Mouse (Mus musculus): ENCODE data around the gene Lexm. TPM values are rescaled to one million over a fixed set of nuclear protein-coding genes. Genes with fewer than 3 reads are reported as not detected.

Gene Lexm
- polyA plus RNA-seq, 1 experiment from 2014 or later, result 0.79 TPM

- H3K9me3 ChIP-seq, result no peaks in the 10 kb centered on the region
- H3K27me3 ChIP-seq, result peaks cover 38% of the 10 kb centered on the region
- H3K27ac ChIP-seq (replicated peaks), result no peak overlapping the region
- H3K4me3 ChIP-seq, result no peak overlapping the region
- H3K36me3 ChIP-seq, result no peaks in the 10 kb centered on the region
- 79% methylated on average over 6 of the region's 6 CpGs for WGBS
- H3K4me1 ChIP-seq, result 0 out of 2 replicates have a peak, but pooled peaks cover 6% of the 10 kb centered on the region
- no peak overlapping the region for H3K9ac ChIP-seq (replicated peaks)
- ATAC-seq (ENCODE audit: low FRiP score, low read depth), result no peak
- H3K4me2 ChIP-seq (replicated peaks), result no peak overlapping the region
These were observed 27.2 kb upstream of the Lexm start for GRCm38 (mm10) chr4:106644218-106644610.

- no peaks in the 10 kb centered on the region for H3K36me3 ChIP-seq
- 0 out of 2 replicates have a peak, but pooled peaks cover 6% of the 10 kb centered on the region for H3K4me1 ChIP-seq
- no peak for ATAC-seq (ENCODE audit: low FRiP score, low read depth)
- 53% methylated on average over 8 of the region's 8 CpGs for WGBS
- no peak overlapping the region for H3K4me2 ChIP-seq (replicated peaks)
- H3K9ac ChIP-seq (replicated peaks), result no peak overlapping the region
- no peak overlapping the region for H3K27ac ChIP-seq (replicated peaks)
- H3K4me3 ChIP-seq, result no peak overlapping the region
- H3K27me3 ChIP-seq, result peaks cover 33% of the 10 kb centered on the region
- no peaks in the 10 kb centered on the region for H3K9me3 ChIP-seq
These were observed 26.6 kb upstream of the Lexm start for GRCm38 (mm10) chr4:106643483-106644217.

GRCm38 (mm10) chr4:106634086-106634479, 17.0 kb upstream of the Lexm start:
- no peak for ATAC-seq (ENCODE audit: low FRiP score, low read depth)

GRCm38 (mm10) chr4:106633281-106634085, 16.4 kb upstream of the Lexm start:
- H3K9me3 ChIP-seq, result no peaks in the 10 kb centered on the region
- no peaks in the 10 kb centered on the region for H3K36me3 ChIP-seq
- WGBS, result 41% methylated on average over 8 of the region's 8 CpGs
- H3K9ac ChIP-seq (replicated peaks), result no peak overlapping the region
- H3K4me3 ChIP-seq, result no peak overlapping the region
- no peak for ATAC-seq (ENCODE audit: low FRiP score, low read depth)
- H3K27ac ChIP-seq (replicated peaks), result peak overlapping the region; percentile 56
- peaks cover 7% of the 10 kb centered on the region for H3K4me1 ChIP-seq
- peaks cover 10% of the 10 kb centered on the region; the same call in 1 of the 2 replicates for H3K27me3 ChIP-seq
- no peak overlapping the region for H3K4me2 ChIP-seq (replicated peaks)

More at GRCm38 (mm10) chr4:106634086-106634479, 17.0 kb upstream of the Lexm start:
- Histone ChIP-seq H3K4me1 (peaks cover 7% of the 10 kb centered on the region), H3K4me3 (no peak overlapping the region), H3K9ac (replicated peaks) (no peak overlapping the region), H3K4me2 (replicated peaks) (no peak overlapping the region), H3K36me3 (no peaks in the 10 kb centered on the region), H3K27ac (replicated peaks) (peak overlapping the region; percentile 56), H3K9me3 (no peaks in the 10 kb centered on the region), H3K27me3 (peaks cover 8% of the 10 kb centered on the region; the same call in 1 of the 2 replicates)
- WGBS, result 51% methylated on average over 9 of the region's 9 CpGs

- Histone ChIP-seq H3K9ac (replicated peaks) (no peak overlapping the region), H3K27me3 (peaks cover 19% of the 10 kb centered on the region; the same call in 1 of the 2 replicates), H3K4me1 (peaks cover 7% of the 10 kb centered on the region), H3K4me2 (replicated peaks) (no peak overlapping the region), H3K4me3 (no peak overlapping the region), H3K27ac (replicated peaks) (no peak overlapping the region), H3K9me3 (no peaks in the 10 kb centered on the region), H3K36me3 (no peaks in the 10 kb centered on the region)
- no peak for ATAC-seq (ENCODE audit: low FRiP score, low read depth)
- 57% methylated on average over 1 of the region's 3 CpGs for WGBS
These were observed 15.3 kb upstream of the Lexm start for GRCm38 (mm10) chr4:106632313-106632712.

GRCm38 (mm10) chr4:106630333-106631220, 13.5 kb upstream of the Lexm start:
- ATAC-seq (ENCODE audit: low FRiP score, low read depth), result peak; percentile 80
- Histone ChIP-seq H3K9me3 (no peaks in the 10 kb centered on the region), H3K4me3 (no peak overlapping the region), H3K27me3 (peaks cover 22% of the 10 kb centered on the region; the same call in 1 of the 2 replicates), H3K4me1 (peaks cover 7% of the 10 kb centered on the region), H3K27ac (replicated peaks) (peak overlapping the region; percentile 40), H3K4me2 (replicated peaks) (no peak overlapping the region), H3K36me3 (no peaks in the 10 kb centered on the region), H3K9ac (replicated peaks) (no peak overlapping the region)
- WGBS, result 31% methylated on average over 14 of the region's 14 CpGs

GRCm38 (mm10) chr4:106629374-106629773, 12.3 kb upstream of the Lexm start:
- H3K4me2 ChIP-seq (replicated peaks), result no peak overlapping the region
- H3K27ac ChIP-seq (replicated peaks), result no peak overlapping the region
- no peak overlapping the region for H3K4me3 ChIP-seq
- H3K4me1 ChIP-seq, result peaks cover 7% of the 10 kb centered on the region
- no peak for ATAC-seq (ENCODE audit: low FRiP score, low read depth)
- H3K9me3 ChIP-seq, result no peaks in the 10 kb centered on the region
- WGBS, result 79% methylated on average over 5 of the region's 5 CpGs
- peaks cover 34% of the 10 kb centered on the region for H3K27me3 ChIP-seq
- no peak overlapping the region for H3K9ac ChIP-seq (replicated peaks)
- H3K36me3 ChIP-seq, result no peaks in the 10 kb centered on the region

GRCm38 (mm10) chr4:106628650-106629360, 11.8 kb upstream of the Lexm start:
- Histone ChIP-seq H3K4me1 (peaks cover 7% of the 10 kb centered on the region), H3K9me3 (no peaks in the 10 kb centered on the region), H3K4me2 (replicated peaks) (no peak overlapping the region), H3K27ac (replicated peaks) (no peak overlapping the region), H3K4me3 (no peak overlapping the region), H3K36me3 (no peaks in the 10 kb centered on the region), H3K27me3 (peaks cover 39% of the 10 kb centered on the region), H3K9ac (replicated peaks) (no peak overlapping the region)
- 66% methylated on average over 9 of the region's 9 CpGs for WGBS
- no peak for ATAC-seq (ENCODE audit: low FRiP score, low read depth)

- H3K9ac ChIP-seq (replicated peaks), result no peak overlapping the region
- peaks cover 7% of the 10 kb centered on the region for H3K4me1 ChIP-seq
- 75% methylated on average over 5 of the region's 5 CpGs for WGBS
- H3K9me3 ChIP-seq, result no peaks in the 10 kb centered on the region
- H3K4me3 ChIP-seq, result no peak overlapping the region
- H3K4me2 ChIP-seq (replicated peaks), result no peak overlapping the region
- no peak overlapping the region for H3K27ac ChIP-seq (replicated peaks)
- H3K27me3 ChIP-seq, result peaks cover 49% of the 10 kb centered on the region
- no peak for ATAC-seq (ENCODE audit: low FRiP score, low read depth)
- no peaks in the 10 kb centered on the region for H3K36me3 ChIP-seq
These were observed 10.8 kb upstream of the Lexm start for GRCm38 (mm10) chr4:106627809-106628208.

- Histone ChIP-seq H3K4me1 (no peaks in the 10 kb centered on the region), H3K9me3 (no peaks in the 10 kb centered on the region), H3K9ac (replicated peaks) (no peak overlapping the region), H3K27ac (replicated peaks) (no peak overlapping the region), H3K4me3 (no peak overlapping the region), H3K4me2 (replicated peaks) (no peak overlapping the region), H3K36me3 (no peaks in the 10 kb centered on the region), H3K27me3 (peaks cover 60% of the 10 kb centered on the region)
- ATAC-seq (ENCODE audit: low FRiP score, low read depth), result no peak
- WGBS, result 88% methylated on average over 10 of the region's 10 CpGs
These were observed 7.2 kb upstream of the Lexm start for GRCm38 (mm10) chr4:106624271-106624670.

GRCm38 (mm10) chr4:106622712-106623111, 5.7 kb upstream of the Lexm start:
- no peaks in the 10 kb centered on the region for H3K9me3 ChIP-seq
- no peaks in the 10 kb centered on the region for H3K4me1 ChIP-seq
- no peak overlapping the region for H3K9ac ChIP-seq (replicated peaks)
- H3K4me2 ChIP-seq (replicated peaks), result no peak overlapping the region
- no peak overlapping the region for H3K4me3 ChIP-seq
- no peak overlapping the region for H3K27ac ChIP-seq (replicated peaks)
- 29% methylated on average over 28 of the region's 28 CpGs for WGBS
- H3K27me3 ChIP-seq, result peaks cover 57% of the 10 kb centered on the region
- H3K36me3 ChIP-seq, result no peaks in the 10 kb centered on the region
- ATAC-seq (ENCODE audit: low FRiP score, low read depth), result no peak
